Mouse (Mus musculus) ZHBTc4 (cell line): Measurements from ENCODE around the gene Fndc4.

ENCODE experiments used
- DNase-seq: peaks from one replicate; pipeline ENCODE4 v3.0.0-alpha.2; 2011; ENCODE audit warnings: low read depth, low spot score

Gene Fndc4

DNA sequence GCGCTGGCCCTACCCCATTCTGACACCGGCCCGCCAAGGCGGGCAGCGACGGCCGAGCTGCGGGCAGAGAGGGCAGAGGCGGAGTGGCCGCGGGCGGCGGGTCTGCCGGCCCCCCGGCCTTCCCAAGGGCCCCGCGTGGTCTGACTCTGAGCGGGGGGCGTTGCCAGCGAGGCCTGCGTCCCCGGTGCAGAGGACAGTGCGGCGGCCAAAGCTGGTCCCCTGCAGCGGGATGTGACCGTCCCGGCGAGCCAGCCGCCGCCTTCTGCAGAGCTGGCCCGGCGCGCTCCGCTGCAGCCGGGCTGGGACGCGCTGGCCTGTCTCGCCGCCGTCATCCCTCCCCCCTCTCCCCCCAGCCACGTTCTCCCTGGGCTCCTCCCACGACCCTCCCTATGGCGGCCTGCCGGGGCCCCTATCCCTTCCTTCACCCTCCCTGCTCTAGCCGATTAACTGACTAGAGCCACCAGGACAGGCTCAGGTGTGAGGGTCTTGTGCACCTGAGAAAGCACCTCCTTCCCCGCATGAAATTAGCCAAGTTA, at the start of gene Fndc4:
Fndc4 (minus strand) TSS at position 475 of the 536 bp plus-strand sequence.
- DNase-seq: peak; percentile 52

DNA sequence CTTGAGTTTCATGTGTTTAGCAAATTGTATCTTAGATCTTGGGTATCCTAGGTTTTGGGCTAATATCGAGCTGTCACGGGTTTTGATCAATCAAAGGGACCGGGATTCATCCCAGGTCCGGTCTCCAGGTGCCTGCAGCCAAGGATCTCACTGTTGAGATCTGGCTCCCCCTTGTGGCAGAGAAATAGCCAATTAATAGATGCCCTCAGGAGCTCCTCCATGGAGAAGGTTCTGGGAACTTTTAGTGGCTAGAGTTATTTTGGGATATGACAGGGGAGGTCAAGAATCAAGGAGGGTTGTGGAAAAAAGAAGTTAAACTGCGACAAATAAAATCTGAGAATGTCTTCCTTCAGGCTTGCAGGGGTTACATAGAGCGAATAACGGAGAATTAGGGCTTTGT, 32.4 kb upstream of the Fndc4 start:
- DNase-seq: peak; percentile 82

GRCm38 (mm10) chr5:31326850-31327249, 31.0 kb upstream of the Fndc4 start:
- DNase-seq: peak; percentile 69

DNA sequence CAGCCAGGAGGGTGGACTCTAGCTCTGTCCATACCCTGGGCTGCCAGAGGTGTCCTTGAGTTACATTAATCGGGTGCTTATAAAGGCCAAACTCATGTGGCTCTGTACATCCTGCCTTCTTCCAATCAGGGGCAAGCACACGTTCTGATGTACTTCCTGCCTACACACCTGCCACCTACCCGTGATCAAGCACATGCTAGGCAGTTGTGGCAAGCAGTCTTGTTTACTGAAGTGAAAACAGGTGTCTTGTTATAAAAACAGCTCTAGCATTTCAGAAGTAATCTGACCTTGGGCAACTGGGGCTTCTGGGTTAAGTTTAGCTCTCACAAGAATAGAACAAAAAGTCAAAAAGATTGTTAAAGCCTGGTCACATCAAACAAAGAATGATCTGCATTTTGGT, 28.2 kb upstream of the Fndc4 start:
- no peak for DNase-seq

DNA sequence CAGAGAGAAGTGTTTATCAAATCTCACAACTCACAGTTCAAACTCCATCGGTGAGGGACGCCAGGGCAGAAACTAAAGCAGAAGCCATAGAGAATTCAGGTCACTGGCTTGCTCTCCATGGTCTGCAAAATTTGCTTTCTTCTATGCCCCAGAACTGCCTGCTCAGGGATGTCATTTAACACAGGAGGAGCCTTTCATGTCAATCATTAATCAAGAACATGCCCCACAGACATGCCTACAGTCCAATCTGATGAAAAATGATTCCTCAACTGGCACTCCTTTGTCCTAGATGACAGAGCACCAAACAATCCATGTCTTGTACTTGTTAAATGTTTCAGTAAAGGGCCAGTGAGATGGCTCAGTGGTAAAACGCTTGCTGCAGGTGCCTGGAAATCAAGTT, 26.9 kb upstream of the Fndc4 start:
- DNase-seq: no peak

DNA sequence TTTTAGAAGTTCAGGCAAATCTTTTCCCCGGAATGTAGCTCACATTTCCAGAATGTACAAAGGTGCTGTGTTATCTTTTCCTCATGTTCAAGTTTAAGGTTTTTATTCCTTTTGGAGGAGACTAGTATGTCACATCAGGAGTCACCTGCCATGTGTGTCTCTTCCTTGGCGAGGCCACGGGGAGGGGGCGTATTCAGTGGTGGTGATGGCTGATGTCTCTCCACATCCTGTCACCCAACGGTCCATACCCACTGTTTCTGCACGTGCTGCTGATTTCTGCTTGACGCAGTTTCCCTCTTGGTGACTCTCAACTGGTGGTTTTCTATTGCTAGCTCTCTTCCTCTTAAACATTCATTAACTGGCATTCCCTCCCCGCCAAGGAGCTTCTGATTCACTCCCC, 16.9 kb upstream of the Fndc4 start:
- DNase-seq: no peak

DNA sequence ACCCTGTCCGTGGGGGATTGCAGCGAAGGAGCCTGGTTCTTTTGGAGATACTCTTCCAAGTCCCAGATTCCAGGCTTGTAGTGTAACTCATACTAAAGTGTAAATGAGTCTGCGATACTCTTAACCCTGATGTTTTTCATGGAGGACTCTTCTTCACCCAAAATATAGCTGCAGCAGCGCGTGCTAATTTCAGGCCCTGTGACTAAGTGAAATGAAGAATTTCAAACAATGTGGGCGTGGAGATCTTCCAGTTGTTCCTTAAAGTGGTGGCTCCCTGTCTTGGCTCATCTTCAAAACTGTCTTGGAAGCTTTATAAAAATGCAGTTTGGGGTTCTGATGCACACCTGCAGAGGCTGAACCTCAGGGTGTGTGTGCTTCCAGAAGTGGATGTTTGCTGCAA, 7.2 kb upstream of the Fndc4 start:
- DNase-seq: no peak

DNA sequence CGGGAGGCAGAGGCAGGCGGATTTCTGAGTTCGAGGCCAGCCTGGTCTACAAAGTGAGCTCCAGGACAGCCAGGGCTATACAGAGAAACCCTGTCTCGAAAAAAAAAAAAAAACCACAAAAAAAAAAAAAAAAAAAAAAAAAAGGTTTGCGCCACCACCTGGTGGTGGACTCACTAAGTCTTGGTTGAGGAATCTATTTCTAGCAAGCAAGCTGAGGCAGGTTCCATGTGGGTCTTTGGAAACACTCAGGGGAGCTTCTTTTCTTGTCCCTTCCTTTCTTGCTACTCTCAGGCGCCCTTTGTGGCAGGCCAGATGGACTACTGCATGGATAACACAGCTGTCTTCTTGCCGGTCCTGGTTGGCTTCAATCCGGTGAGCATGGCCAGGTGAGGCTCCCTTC, 6.0 kb upstream of the Fndc4 start:
- DNase-seq: peak; percentile 13

DNA sequence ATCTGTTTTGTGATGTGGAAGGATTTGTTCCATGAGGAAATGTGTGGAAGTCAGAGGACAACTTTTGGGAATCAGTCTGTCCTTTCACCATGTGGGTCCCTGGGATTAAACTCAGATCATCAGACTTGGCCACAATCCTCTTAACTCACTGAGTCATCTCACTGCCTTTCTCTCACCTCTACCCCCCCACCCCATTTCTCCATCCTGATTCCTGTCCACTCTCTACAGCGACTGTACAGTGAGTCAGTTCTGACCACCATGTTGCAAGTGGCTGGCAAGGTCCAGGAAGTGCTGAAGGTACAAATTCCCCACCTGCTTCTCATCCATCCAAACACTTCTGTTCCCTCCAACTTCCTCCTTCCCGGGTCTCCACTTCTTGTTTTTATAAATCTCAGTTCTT, 2.6 kb upstream of the Fndc4 start:
- DNase-seq: no peak

GRCm38 (mm10) chr5:31297981-31298380, 2.1 kb upstream of the Fndc4 start:
- no peak for DNase-seq

DNA sequence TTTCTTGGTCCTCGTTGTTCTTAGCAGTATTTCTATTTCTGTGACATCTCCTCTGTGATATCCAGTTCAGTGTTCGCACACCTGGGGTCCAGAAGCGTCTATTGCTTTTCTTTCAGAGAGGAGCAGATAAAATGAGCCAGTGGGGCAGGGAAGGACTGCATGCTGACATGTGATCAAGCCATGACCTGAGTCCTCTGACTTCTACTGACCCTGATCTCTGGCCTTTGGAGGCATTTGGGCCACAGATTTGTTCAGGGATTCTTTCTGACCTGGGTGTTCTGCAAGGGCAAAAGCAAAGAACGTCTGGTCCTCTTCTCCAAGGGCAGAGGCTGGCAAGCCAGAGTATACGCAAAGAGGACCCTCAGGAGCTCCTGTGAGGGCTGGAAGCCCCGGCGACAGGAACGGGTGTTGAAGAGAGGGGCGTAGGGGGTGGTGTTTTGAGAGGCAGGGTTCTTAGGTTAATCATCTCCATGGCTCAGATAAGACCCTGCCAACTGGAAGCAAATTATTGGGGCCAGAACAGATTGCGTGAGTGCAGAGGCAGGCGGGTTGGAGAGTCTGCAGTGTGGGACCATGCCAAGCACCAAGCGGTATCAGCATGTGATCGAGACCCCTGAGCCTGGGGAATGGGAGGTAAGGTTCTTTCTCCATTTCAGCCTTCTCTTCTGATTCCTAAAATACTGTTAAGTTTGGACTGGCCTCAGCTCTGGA, 1.3 kb upstream of the Fndc4 start, which contains the start of gene Gckr:
Gckr (plus strand) TSS at position 397 of the 711 bp plus-strand sequence.
- no peak for DNase-seq

- peak; percentile 6 for DNase-seq
Measured at GRCm38 (mm10) chr5:31294964-31295605, 795 bp downstream of the Fndc4 start.

DNA sequence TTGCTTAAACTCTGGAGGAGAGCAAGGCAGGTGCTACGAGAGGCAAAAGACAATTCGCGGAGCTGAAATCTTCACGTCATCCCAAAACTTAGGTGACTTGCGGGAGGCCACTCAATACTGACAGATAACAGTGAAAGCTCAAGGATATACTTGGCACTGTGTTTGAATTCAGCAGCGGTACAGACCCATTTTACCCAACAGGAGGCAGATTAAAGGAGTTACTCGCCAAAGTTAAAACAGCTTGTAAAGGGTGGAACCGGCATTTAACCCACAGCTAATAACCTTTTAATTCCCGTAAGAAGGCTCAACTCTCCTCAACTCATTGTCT, 4.6 kb downstream of the Fndc4 start:
- no peak for DNase-seq

- DNase-seq: peak; percentile 100
Measured at GRCm38 (mm10) chr5:31290521-31291360, 5.1 kb downstream of the Fndc4 start, which contains the start of gene Ift172. Gene Ift172 (minus strand): TSS chr5:31291116.

DNA sequence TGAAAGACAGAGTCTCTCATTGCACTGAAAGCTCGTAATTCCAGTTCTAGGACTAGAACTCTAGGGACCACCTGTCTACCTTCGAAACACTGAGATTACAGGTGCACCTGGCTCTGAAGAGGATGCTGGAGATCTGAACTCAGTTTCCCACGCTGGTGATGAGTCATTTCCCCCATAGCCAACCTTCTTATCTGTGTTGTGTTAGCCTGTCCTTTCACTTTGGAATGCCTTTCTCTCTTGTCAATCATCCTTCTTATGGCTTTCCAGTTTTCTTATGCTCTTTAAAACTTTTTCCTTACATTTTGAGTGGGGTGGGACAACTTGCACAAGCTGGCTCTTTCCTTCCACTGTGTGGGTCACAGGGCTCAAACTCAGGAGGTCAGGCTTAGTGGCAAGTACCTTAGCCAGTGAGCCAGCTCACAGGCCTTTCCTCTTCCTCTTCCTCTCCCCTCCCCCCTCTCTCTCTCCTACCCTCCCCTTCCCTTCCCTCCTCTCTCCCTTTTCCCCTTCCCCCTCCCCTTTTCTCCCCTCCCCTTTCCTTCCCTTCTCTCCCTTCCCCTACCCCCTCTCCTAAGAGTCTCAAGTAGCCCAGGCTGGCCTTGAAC, 6.2 kb downstream of the Fndc4 start:
- no peak for DNase-seq

DNA sequence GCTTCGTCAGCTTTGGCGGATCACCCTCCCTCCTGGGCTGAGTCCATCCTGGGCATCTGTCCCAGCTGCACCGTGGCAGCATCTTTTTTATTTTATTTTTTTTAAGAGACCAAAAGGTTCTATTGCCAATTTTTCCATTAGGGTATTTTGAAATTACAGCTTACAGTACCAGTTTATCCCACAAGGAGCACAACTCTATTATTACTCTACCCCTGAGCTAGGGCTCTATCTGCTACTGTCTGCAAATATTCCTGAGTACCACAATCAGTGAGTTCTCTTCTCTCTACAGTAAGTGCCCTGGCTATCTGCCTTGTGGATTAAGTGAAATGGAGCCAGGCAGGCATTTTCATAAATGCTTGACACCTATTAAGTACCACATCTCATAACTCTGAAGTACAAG, 7.2 kb downstream of the Fndc4 start:
- DNase-seq: no peak

- DNase-seq: no peak
Measured at GRCm38 (mm10) chr5:31288225-31288624, 7.7 kb downstream of the Fndc4 start.

GRCm38 (mm10) chr5:31279245-31279988, 16.5 kb downstream of the Fndc4 start:
- no peak for DNase-seq

- no peak for DNase-seq
Measured at GRCm38 (mm10) chr5:31273018-31273417, 22.9 kb downstream of the Fndc4 start.

GRCm38 (mm10) chr5:31267686-31268085, 28.2 kb downstream of the Fndc4 start:
- DNase-seq: no peak

DNA sequence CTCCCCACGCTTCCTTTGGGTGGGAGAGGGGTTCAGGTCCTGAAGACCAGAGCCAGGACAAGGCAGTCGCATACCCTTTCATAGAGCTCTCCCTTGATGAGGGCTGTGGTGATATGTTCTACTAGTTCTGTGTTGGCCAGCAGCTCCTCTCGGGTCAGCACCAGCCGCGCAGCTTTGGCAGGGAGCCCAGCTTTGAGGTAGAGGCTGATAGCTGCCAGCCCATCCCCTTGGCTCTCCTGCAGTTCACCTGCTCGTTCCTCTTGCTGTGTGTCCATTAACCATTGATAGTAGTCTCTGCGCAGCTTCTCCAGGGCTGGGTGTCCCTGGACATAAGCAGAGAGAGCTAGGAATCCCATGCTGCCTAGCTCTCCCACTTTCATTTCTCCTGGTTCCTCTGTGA, 29.8 kb downstream of the Fndc4 start:
- DNase-seq: no peak
